Mouse (Mus musculus) ovary, postnatal 36 days (tissue): ENCODE measurements at regions not wholly inside any gene's neighbourhood (a gene's known extent, or its start where the extent isn't known, plus 50 kb on each side); places are given as distances from the start of the nearest gene placed in this dataset.

Experiments
- DNase-seq: peaks from one replicate; pipeline ENCODE4 v3.0.0; 2022; ENCODE audit warnings: low spot score, mixed read lengths

- peak; percentile 23 for DNase-seq
These were observed 289.5 kb downstream of the Slc22a22 start for GRCm38 (mm10) chr15:57187840-57188457.

- DNase-seq: no peak
These were observed 298.3 kb downstream of the Slc22a22 start for GRCm38 (mm10) chr15:57179138-57179537.

DNA sequence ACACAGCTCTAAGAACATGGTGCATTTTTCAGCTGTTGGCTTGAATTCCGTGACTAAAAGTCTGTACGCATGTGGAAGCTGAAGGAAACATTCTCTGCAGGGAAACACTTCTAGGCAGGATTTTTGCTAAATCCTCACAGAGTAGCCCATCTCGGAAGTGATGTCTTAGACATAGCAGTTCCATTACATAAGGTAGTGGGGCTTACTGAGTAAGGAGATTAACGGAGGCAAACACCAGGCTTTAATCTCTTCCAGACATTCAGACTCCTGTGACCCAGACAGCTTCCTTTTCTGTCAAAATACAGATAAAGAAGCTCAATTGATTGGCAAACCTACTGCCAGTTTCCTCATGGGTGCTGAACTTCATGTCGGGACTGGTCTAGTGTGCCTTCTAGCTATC lies 304.7 kb downstream of the Slc22a22 start:
- no peak for DNase-seq

DNA sequence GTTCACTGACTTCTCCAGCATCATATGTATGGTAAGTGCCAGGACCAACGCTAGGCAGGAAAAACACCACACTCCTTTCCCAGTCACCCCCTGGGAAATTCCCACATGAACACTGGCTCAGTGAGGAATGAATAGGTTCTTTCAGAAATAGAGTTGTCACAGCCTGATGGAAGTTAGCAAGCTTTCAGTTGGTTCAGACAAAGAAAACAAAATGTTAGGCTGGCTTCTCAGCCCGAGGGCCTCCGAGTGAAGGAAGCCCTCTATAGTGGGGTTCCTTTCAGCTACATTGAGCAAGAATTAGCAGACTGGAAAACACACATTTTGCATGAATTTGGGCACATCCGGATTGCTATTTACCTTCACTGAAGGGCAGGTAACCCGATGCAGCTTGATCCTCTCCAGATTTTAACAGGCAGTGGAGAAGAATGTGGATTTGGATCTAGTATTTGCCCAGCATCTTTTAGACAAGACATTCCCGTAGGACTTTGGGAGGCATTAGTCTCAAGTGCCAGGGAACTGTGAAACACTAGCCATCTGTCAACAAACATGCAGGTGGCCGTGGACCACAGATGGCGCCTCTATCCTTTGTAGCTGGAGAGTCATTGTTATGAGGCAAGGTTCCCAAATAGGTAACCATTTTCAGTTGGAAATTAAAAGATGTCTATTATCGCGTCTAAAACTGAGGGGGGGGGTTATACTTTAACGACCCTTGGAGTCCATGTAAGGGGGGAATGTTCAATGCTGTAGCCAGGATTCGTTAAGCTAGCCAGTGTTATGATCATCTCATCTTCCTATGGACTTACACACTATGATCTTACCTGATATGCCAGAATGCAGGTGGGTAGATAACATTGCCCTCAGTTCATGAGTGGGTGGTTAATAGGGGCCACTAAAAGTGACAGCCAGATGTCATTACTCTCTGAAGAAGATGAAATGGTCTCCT lies 314.8 kb downstream of the Slc22a22 start:
- DNase-seq: no peak

DNA sequence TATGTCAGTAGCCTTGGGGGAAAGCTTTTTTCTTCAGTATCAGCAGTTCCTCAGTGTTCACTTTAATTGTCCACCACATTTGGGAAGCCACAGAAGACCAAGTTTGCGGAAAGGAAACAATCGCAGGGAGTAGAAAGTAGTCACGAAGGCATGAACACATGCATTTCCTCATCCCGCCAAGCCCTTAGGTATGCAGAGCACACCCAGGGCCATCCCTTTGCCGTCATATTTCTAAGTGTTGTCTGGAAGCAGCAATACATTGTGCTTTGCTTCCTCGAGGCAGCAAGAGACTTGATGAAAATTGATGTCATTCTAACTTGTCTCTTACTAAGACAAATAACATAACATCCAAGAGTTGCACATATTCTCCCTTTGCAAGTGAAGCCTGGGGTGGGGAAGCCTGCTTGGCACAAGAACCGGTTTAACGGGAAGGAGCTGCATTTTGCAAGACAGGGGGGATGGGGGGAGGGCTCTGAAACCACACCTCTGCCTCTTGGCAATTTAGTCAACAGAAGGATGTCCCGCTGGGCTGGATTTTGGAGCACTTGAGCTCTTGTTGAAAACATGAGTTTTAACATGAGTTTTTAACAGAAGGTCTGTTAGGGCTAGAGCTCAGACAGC lies 337.2 kb downstream of the Slc22a22 start:
- no peak for DNase-seq

- no peak for DNase-seq
These were observed 372.7 kb downstream of the Slc22a22 start for GRCm38 (mm10) chr15:57104711-57105110.

DNA sequence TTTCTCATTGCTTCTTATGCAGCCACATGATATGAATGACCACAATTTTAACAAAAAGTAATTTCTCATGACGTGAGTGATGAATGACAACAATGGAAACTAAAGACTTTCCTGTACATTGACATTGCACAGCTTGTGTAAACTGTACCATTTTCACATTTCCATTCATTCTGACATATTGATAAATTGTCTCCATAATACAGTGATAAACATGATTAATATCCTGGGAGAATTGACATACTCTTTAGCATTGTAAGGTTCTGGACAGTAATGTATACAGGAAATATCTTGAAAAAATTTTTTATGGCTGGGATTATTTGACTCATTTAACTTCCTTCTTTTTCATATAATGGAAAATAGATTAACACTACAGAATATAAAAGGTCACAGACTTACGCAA lies 380.1 kb downstream of the Slc22a22 start:
- no peak for DNase-seq

DNA sequence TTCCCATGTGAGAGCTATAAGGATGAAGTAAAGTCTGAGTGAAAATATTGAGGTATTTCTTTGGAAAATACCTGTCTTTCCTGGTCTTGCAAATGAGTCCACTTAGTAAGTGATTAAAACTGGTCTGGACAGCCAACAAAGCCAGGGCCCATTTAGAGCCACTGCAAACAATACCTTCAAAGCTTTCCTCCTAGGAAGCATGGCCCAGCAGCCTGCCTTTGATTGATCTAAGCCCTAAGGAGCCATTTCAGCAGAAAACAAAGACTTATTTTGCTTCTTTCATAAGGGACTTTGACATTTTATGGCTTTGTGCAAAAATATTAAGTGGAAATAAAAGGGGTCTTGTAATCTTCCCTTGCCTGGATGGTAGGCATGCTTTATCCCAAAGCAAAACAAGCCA lies 397.6 kb downstream of the Slc22a22 start:
- no peak for DNase-seq

DNA sequence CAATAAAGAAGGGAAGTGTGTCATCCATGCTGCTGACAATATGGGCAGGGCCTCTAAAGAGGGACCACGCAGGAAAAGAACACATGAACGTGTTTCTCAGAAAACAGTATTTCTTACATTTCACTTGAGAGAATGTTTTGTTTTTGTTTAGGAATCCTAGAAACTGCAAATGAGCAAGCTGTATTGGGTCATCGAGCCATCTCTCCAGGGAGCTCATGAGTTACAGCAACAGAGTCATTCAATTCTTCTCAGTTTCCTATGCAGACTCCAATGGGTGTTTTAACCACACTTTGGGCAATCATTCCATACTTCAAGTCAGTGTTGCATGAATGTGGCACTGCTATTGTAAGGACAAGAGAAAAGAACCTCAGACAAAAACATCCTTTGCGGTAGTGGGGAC lies 403.6 kb downstream of the Slc22a22 start:
- no peak for DNase-seq

GRCm38 (mm10) chr15:57061502-57061901 lies 415.9 kb downstream of the Slc22a22 start:
- DNase-seq: no peak

DNA sequence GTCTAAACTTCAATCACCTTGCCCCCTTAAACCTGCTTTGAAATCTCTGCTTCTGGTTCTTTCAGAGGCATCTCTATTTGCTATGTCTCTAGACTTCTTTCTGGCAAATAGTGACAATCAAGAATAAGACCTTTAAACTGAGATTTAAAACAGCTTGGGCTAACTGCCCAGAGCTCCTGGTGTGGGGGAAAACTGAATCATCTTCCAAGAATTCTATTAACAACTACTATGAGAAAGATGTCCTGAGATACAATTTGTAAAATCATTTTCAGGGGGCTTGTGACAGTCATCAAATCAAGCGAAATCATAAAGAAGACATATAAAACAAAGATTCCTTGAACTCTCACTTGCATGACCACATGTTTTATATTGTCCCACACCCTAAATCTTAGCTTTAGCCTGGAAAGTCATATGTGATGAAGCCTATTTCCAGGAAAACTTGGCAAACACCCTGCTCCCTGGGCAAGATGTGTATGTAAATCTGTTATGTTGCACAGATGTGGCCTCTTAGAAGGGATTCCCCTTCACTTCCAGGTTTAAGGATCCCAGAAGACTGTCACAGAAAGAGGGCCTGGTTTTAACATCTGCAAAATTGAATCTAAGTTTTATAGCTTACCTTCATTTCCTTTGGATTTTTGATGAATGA lies 417.8 kb downstream of the Slc22a22 start:
- DNase-seq: no peak

- no peak for DNase-seq
These were observed 425.1 kb downstream of the Slc22a22 start for GRCm38 (mm10) chr15:57052287-57052686.

- no peak for DNase-seq
These were observed 440.4 kb downstream of the Slc22a22 start for GRCm38 (mm10) chr15:57036806-57037566.

DNA sequence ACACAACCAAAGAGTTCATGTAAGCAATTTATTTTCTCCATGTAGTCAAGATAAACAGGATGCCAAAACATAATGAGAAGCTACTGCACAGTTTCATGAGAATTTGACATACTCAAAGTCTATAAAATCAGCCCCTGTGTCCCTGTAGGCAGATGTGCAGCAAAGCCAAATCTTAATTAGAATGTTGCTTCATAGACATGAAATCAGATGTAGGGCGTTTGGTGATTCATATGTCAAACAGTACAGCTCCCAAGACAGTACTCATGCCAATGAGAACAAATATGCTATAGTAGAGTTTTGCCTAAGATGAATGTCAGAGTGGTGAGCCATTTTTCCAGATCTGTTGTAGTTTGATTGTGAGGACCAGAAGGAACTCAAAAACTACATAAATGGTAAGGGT lies 444.4 kb downstream of the Slc22a22 start:
- no peak for DNase-seq
